Mouse (Mus musculus) bone marrow, adult 2 months (tissue): ENCODE measurements around the gene G0s2. TPM values are rescaled to one million over a fixed set of nuclear protein-coding genes. Genes with fewer than 3 reads are reported as not detected.

ENCODE experiments used
- H3K27ac ChIP-seq: fragments of 200-500 bp; 2 replicates; pipeline ENCODE4 v1.5.1; 2012; ENCODE audit warnings: low read depth, mild to moderate bottlenecking, control low read depth, inconsistent platforms, low read length; ENCODE audit not compliant: control insufficient read depth, poor library complexity, insufficient read depth
- H3K4me1 ChIP-seq: fragments of 200-500 bp; 2 replicates; pipeline ENCODE4 v1.6.1; 2011; ENCODE audit warnings: low read length; ENCODE audit not compliant: control insufficient read depth, insufficient read depth
- H3K4me3 ChIP-seq: fragments of 200-500 bp; replicated peaks from 2 replicates; pipeline ENCODE3; 2011; ENCODE audit warnings: mild to moderate bottlenecking, low read depth, low read length, control low read depth; ENCODE audit not compliant: control insufficient read depth
- CTCF ChIP-seq: fragments of 200-500 bp; IDR thresholded peaks from 2 replicates; pipeline ENCODE4 v1.5.1; 2011; ENCODE audit warnings: low read length, control low read depth; ENCODE audit not compliant: control insufficient read depth, insufficient read depth
- POLR2A ChIP-seq: fragments of 200-500 bp; IDR thresholded peaks from 2 replicates; pipeline ENCODE4 v1.6.1; 2011; ENCODE audit warnings: low read depth, mild to moderate bottlenecking, control low read depth, low read length, borderline replicate concordance; ENCODE audit not compliant: control insufficient read depth
- WGBS: fragments of 180-500 bp; shearing (Covaris S2); methylation state at CpG from one replicate; pipeline ENCODE4 v1.1.7; 2018; 5-methylcytosine and 5-hydroxymethylcytosine counted together
- polyA plus RNA-seq: library from polyadenylated mRNA; stranded (reverse); fragments of >200 nt; gene quantifications from 2 replicates; pipeline ENCODE4 v1.2.4, GENCODE M21; 2011; ENCODE audit warnings: low replicate concordance; ENCODE audit not compliant: missing spikeins, insufficient read depth, insufficient read length

The G0s2 gene
- polyA plus RNA-seq, 1 experiment = 23.6 TPM

DNA sequence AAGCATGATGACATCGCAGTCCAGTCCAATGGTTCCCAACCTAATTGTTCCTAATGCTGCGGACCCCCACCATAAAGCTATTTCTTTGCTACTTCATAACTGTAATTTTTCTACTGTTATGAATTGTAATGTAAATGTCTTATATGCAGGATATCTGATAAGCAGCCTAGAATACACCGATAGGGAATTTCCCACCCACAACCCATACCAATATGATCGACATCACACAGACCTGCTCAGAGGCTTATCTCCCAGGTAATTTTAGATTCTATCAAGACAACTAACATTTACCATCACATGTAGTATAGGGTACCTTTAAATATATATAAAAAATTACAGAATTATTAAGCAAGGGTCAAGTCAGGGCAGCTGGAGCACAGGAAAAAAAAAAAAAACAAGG, 46.9 kb downstream of the G0s2 start:
- WGBS = 83% methylated on average over 4 of the region's 4 CpGs
- TF ChIP-seq CTCF (no peak), POLR2A (no peak)
- Histone ChIP-seq H3K27ac (no peak overlapping the region), H3K4me1 (no peaks in the 10 kb centered on the region; the same call in 1 of the 2 replicates), H3K4me3 (no peak overlapping the region)

DNA sequence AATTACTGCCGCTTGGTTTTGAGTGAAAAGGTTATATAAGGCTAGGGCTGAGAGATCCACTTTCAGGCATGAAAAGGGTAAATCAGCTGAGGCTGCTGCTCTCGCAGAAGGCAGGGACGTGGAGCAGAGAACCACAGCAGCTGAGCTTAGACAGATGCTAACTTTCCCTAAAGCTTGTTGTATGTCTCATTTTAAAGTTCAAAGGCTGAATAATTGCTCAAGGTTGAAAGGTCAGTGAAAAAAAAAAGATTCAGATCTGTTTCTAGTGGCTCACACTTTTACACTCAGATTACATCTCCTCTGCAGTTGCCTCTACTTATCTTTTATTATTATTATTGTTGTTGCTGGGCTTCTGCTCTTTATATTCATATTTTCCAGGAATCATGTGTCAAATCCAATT, 47.5 kb downstream of the G0s2 start:
- no peaks in the 10 kb centered on the region; the same call in 1 of the 2 replicates for H3K4me1 ChIP-seq
- H3K4me3 ChIP-seq = no peak overlapping the region
- H3K27ac ChIP-seq = no peak overlapping the region
- TF ChIP-seq CTCF (no peak), POLR2A (no peak)
- WGBS = 82% methylated on average over 3 of the region's 3 CpGs

Other genes with a start within 250 kb of the G0s2 start
- 2.1 and 2.2 TPM in 2 replicates for gene Syt14, start 237.4 kb downstream of the G0s2 start, polyA plus RNA-seq
- 6.4 and 6.6 TPM in 2 replicates for gene Diexf, start 142.9 kb downstream of the G0s2 start, polyA plus RNA-seq
- not detected in 2 replicates for gene Irf6, start 120.1 kb downstream of the G0s2 start, polyA plus RNA-seq
- gene A130010J15Rik, start 105.2 kb downstream of the G0s2 start, polyA plus RNA-seq = 1.8 and 2.8 TPM in 2 replicates
- 43.9 and 119 TPM in 2 replicates for gene Traf3ip3, start 71.5 kb downstream of the G0s2 start, polyA plus RNA-seq
- gene Lamb3, start 65.5 kb downstream of the G0s2 start, polyA plus RNA-seq = 0.82 and 1.0 TPM in 2 replicates
- gene Hsd11b1, start 9.1 kb downstream of the G0s2 start, polyA plus RNA-seq = 8.3 and 20.6 TPM in 2 replicates
- gene Camk1g, start 97.1 kb upstream of the G0s2 start, polyA plus RNA-seq = not detected in 2 replicates